Mouse (Mus musculus) kidney, adult 8-10 months (tissue): ENCODE measurements at regions not wholly inside any gene's neighbourhood (a gene's known extent, or its start where the extent isn't known, plus 50 kb on each side); places are given as distances from the start of the nearest gene placed in this dataset.
A peak's percentile ranks its signal among the peaks of the same experiment; 100 is the strongest.

Source experiments
- DNase-seq, 2 experiments: peaks; one replicate each; pipeline ENCODE4 v3.0.0; 2022

- no peak for DNase-seq
Observed at GRCm38 (mm10) chr17:15311822-15312221, 64.8 kb downstream of the Dll1 start.

GRCm38 (mm10) chr17:15310465-15310864 is 66.2 kb downstream of the Dll1 start:
- no peak for DNase-seq

- DNase-seq = no peak
Observed at GRCm38 (mm10) chr17:15302110-15302509, 74.6 kb downstream of the Dll1 start.

GRCm38 (mm10) chr17:15299743-15300371 is 76.8 kb downstream of the Dll1 start:
- DNase-seq = no peak

- no peak for DNase-seq
Observed at GRCm38 (mm10) chr17:15294165-15294585, 82.5 kb downstream of the Dll1 start.

GRCm38 (mm10) chr17:15292490-15293070 is 84.1 kb downstream of the Dll1 start:
- DNase-seq = no peak

- DNase-seq = no peak
Observed at GRCm38 (mm10) chr17:15291626-15292025, 85.0 kb downstream of the Dll1 start.

GRCm38 (mm10) chr17:15290326-15290725 is 86.3 kb downstream of the Dll1 start:
- DNase-seq = no peak

GRCm38 (mm10) chr17:15289062-15289461 is 87.6 kb downstream of the Dll1 start:
- no peak for DNase-seq

- no peak for DNase-seq
Observed at GRCm38 (mm10) chr17:15288640-15289039, 88.0 kb downstream of the Dll1 start.

- no peak for DNase-seq
Observed at GRCm38 (mm10) chr17:15286596-15286995, 90.1 kb downstream of the Dll1 start.

- DNase-seq = peak; percentile 86 to 92
Observed at GRCm38 (mm10) chr17:15285399-15286043, 91.2 kb downstream of the Dll1 start.

GRCm38 (mm10) chr17:15269905-15270304 is 106.8 kb downstream of the Dll1 start:
- no peak for DNase-seq

GRCm38 (mm10) chr17:15269056-15269612 is 107.5 kb downstream of the Dll1 start:
- DNase-seq = peak in 1 of 2 experiments; percentile 14

- no peak for DNase-seq
Observed at GRCm38 (mm10) chr17:15267721-15268120, 109.0 kb downstream of the Dll1 start.

GRCm38 (mm10) chr17:15259427-15260101 is 117.1 kb downstream of the Dll1 start:
- no peak for DNase-seq

GRCm38 (mm10) chr17:15255874-15256273 is 120.8 kb downstream of the Dll1 start:
- DNase-seq = no peak

GRCm38 (mm10) chr17:15253785-15254184 is 122.9 kb downstream of the Dll1 start:
- DNase-seq = no peak

- DNase-seq = no peak
Observed at GRCm38 (mm10) chr17:15253271-15253670, 123.4 kb downstream of the Dll1 start.

- DNase-seq = no peak
Observed at GRCm38 (mm10) chr17:15252187-15252586, 124.5 kb downstream of the Dll1 start.

- no peak for DNase-seq
Observed at GRCm38 (mm10) chr17:15251641-15252040, 125.0 kb downstream of the Dll1 start.

GRCm38 (mm10) chr17:15248417-15248791 is 128.3 kb downstream of the Dll1 start:
- no peak for DNase-seq
